Mouse (Mus musculus) kidney, postnatal 0 days (tissue): ENCODE data around the gene Pdcd6. TPM values are rescaled to one million over a fixed set of nuclear protein-coding genes. Genes with fewer than 3 reads are reported as not detected.

ENCODE experiments used
- ATAC-seq: fragments of 200-750 bp; cut with Nextera tagmentation; replicated peaks from 2 replicates; pipeline ENCODE4 v1.8.0; 2017; ENCODE audit warnings: low read depth, moderate number of reproducible peaks, moderate TSS enrichment, moderate library complexity; ENCODE audit not compliant: low FRiP score
- DNase-seq: peaks from one replicate; pipeline ENCODE4 v3.0.0-alpha.2; 2016; ENCODE audit warnings: low spot score
- H3K27ac ChIP-seq: fragments of 300-500 bp; sonication (generic); 2 replicates; pipeline ENCODE4 v1.5.1; 2014; ENCODE audit warnings: mild to moderate bottlenecking
- H3K27me3 ChIP-seq: fragments of 300-500 bp; sonication (generic); 2 replicates; pipeline ENCODE4 v1.6.1; 2014; ENCODE audit warnings: low read length, mixed read lengths; ENCODE audit not compliant: insufficient read depth
- H3K36me3 ChIP-seq: fragments of 300-500 bp; sonication (generic); 2 replicates; pipeline ENCODE4 v1.6.1; 2014; ENCODE audit warnings: low read length, mixed read lengths; ENCODE audit not compliant: insufficient read depth
- H3K4me1 ChIP-seq: fragments of 300-500 bp; sonication (generic); replicated peaks from 2 replicates; pipeline ENCODE4 v1.6.1; 2014; ENCODE audit warnings: antibody characterized with exemption, low read length, mixed read lengths; ENCODE audit not compliant: insufficient read depth
- H3K4me2 ChIP-seq: fragments of 300-500 bp; sonication (generic); 2 replicates; pipeline ENCODE4 v1.6.1; 2014; ENCODE audit warnings: mild to moderate bottlenecking, low read length, moderate library complexity, mixed read lengths
- H3K4me3 ChIP-seq: fragments of 300-500 bp; sonication (generic); replicated peaks from 2 replicates; pipeline ENCODE4 v1.5.1; 2014; ENCODE audit warnings: low read depth, low read length
- H3K9ac ChIP-seq: fragments of 300-500 bp; sonication (generic); 2 replicates; pipeline ENCODE4 v1.6.1; 2014; ENCODE audit warnings: low read depth, low read length
- H3K9me3 ChIP-seq: fragments of 300-500 bp; sonication (generic); replicated peaks from 2 replicates; pipeline ENCODE4 v1.6.1; 2016; ENCODE audit warnings: low read length, inconsistent platforms, mixed read lengths
- CTCF ChIP-seq: IDR thresholded peaks from 2 replicates; pipeline ENCODE4 v1.5.1; 2016; ENCODE audit warnings: antibody characterized with exemption, low read depth, mild to moderate bottlenecking, moderate library complexity
- WGBS: fragments of 180-500 bp; shearing (Covaris S2); extraction: QIAGEN DNeasy Blood & Tissue Kit; methylation state at CpG from one replicate; pipeline ENCODE4 v1.1.7; 2014; 5-methylcytosine and 5-hydroxymethylcytosine counted together
- polyA plus RNA-seq: library from polyadenylated mRNA; unstranded; fragments of >200 nt; fragmentation: Nextera tagmentation; extraction: Ambion mirVana; gene quantifications from 2 replicates; pipeline ENCODE4 v1.2.1, GENCODE M21; 2015

Pdcd6 gene
- polyA plus RNA-seq, 1 experiment from 2014 or later = 183 TPM

DNA sequence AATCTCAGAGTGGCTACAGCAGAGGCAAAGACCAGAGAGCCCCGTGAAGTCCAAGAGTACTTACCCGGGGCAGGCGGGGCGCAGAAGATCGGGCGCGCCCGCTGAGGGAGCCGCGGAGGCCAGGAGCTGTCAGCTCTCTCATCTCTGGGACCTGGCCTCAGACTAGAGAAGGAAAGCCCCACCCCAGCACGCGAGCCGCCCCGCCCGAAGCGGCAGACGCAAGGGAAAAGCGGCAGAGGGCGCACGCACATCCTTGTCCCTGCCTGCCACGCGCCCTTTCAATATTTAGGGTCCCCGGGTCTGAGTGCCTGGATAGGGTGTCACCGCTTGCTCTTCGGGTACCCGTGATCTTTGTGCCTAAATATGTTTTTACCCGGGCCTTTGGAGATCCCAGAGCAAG is 25.2 kb downstream of the Pdcd6 start, which contains the start of gene Ahrr:
Ahrr (minus strand) TSS at position 165 of the 400 bp plus-strand sequence.
- ATAC-seq = 0 out of 2 replicates have a peak, but pooled peaks have one; percentile 57
- Histone ChIP-seq H3K36me3 (no peaks in the 10 kb centered on the region), H3K9ac (no peak within 1 kb of the TSS), H3K27ac (no peak within 1 kb of the TSS), H3K4me3 (no peak within 1 kb of the TSS), H3K4me2 (peak within 1 kb of the TSS; percentile 54), H3K9me3 (no peaks in the 10 kb centered on the region), H3K27me3 (no peaks in the 10 kb centered on the region), H3K4me1 (no peaks in the 10 kb centered on the region)
- DNase-seq = peak; percentile 58
- under 1% methylated on average over 26 of the region's 27 CpGs for WGBS
- TF ChIP-seq CTCF = peak; percentile 54

DNA sequence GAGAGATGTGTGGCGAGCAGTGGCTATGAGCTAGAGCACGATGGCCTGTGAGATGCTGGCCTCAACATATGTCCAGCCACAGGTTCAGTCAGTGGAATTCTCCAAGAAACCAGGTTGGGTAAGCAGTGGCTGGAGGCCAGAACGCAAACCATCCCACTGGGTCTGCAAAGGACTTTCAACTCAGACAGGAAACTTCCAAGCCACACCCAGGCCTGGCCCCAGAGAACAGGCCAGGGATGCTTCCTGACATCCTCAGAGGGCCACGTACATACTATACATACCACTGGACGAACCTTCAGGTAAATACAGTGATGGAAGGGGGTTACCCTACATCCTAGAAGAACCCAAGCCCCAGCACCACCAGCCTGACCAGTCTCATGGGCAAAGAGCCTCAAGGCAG is 27.7 kb downstream of the Pdcd6 start:
- H3K4me1 ChIP-seq = no peaks in the 10 kb centered on the region
- H3K4me2 ChIP-seq = no peak overlapping the region
- no peak for ATAC-seq
- H3K36me3 ChIP-seq = no peaks in the 10 kb centered on the region
- no peaks in the 10 kb centered on the region for H3K27me3 ChIP-seq
- H3K27ac ChIP-seq = no peak overlapping the region
- H3K9ac ChIP-seq = no peak overlapping the region
- 82% methylated on average over 5 of the region's 5 CpGs for WGBS
- TF ChIP-seq CTCF = no peak
- no peak for DNase-seq
- H3K9me3 ChIP-seq = no peaks in the 10 kb centered on the region
- no peak overlapping the region for H3K4me3 ChIP-seq

DNA sequence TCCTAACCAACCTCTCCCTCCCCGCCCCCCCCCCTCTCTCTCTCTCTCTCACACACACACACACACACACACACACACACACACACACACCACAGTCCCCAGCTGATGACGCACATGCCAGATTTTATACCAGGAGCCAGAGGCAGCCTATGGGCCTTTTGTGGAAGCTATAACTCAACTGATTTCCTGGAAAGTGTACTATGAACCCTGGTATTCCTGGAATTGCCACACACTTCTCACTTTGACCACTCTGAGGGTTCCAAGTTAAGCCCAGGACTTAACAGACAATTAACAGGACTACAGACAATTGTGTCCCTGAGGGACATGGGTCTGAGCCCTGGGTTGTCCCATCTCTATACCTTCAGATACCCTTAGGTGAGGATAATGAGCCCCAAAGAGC is 35.1 kb downstream of the Pdcd6 start:
- TF ChIP-seq CTCF = no peak
- Histone ChIP-seq H3K4me3 (no peak overlapping the region), H3K27ac (no peak overlapping the region), H3K9me3 (no peaks in the 10 kb centered on the region), H3K36me3 (no peaks in the 10 kb centered on the region), H3K9ac (no peak overlapping the region), H3K27me3 (no peaks in the 10 kb centered on the region), H3K4me1 (no peaks in the 10 kb centered on the region), H3K4me2 (no peak overlapping the region)
- ATAC-seq = no peak
- WGBS = 63% methylated on average over 1 of the region's 2 CpGs
- peak; percentile 10 for DNase-seq

DNA sequence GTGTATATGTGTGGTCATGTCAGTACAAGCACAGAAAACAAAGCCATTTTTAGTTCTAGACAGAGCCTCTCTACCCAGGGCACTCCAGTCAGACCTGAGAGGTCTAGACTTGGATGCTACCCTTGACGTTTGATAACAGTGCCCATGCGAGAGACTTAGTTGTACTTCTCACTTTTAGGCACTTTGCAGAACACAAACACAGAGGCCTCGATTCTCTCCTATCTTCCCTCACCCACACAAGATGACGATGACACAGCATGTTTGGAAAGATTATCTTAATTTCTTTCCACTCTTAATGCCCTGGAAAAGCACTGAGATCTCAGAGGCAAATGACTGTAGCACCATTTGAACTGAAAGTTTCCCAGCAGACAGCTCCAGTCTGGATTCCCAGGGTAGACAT is 41.7 kb downstream of the Pdcd6 start:
- Histone ChIP-seq H3K4me2 (no peak overlapping the region), H3K27ac (no peak overlapping the region), H3K36me3 (no peaks in the 10 kb centered on the region), H3K4me1 (no peaks in the 10 kb centered on the region), H3K9me3 (no peaks in the 10 kb centered on the region), H3K27me3 (no peaks in the 10 kb centered on the region), H3K4me3 (no peak overlapping the region), H3K9ac (no peak overlapping the region)
- ATAC-seq (no peak), DNase-seq (no peak)
- 82% methylated on average over 4 of the region's 4 CpGs for WGBS
- no peak for TF ChIP-seq CTCF

DNA sequence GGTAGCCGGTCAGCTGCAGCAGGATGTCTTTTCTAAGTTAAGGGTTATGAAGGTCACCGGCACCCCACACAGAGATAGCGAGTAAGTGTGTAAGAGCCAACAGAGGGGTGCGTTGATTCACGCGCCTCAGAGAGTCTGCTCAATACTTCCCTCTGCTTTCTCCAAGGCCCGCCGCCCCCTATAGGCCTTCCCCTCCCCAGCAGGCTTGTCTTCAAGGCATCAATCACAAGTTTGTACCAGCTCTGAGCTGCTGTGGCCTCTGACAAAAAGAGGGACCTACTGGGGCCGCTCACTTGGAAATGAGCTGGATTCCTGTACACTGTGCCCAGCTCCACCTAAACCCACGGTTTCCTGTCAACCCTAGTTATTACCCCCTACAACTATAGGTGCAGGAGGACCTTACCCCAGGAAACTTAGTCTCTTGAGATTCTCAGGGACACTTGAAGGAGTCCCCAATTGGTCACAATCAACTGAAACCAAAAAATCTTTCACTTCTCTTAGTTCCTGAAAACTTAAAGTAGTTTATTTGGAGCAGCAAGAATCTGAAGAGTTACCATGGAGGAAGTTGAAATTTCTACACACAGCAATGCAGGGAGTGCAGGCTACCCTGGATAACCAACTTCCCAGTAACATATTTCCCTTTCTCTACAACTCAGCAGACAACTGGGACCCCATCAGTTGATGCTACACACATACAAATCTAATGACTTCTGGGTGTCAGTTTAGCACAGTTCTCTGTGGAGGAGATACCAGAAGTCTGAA is 57.0 kb downstream of the Pdcd6 start:
- WGBS = under 1% methylated on average over 10 of the region's 10 CpGs

DNA sequence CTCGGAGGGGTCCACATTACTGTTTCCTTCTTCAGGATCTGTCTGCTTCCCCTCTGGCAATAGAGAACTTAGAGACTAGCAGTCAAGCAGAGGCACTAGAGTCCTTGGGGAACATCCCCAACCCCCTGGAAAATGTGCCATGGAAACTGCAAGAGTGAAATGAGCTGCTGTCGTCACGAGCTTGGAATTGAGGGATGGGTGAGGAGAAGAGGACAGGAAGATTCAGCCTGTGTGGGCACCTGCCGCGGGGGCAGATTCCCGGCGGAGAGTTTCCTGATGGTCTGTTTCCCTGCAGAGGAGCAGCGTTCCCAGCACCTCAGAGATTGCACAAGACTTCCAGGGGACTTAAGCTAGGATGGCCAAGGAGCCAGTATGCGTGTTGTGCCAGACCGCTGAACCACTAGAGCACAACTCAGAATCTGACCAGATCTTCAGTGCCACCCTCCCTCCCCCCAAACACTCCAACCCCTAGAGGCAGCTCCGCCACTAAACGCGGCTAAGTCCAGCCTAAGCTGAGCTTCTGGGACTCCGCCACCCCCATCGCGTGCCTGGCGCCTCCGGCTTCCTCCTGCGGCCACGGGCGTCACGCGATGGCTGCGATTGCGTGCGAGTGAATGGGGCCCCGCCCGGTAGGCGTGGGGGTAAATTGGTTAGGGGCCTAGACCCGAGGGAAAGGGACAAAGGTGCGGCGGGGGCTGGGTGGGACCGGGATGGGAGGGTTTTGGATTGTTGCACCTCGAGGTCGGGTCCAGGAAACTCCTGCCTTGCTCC is 57.7 kb downstream of the Pdcd6 start:
- Histone ChIP-seq H3K4me1 (no peaks in the 10 kb centered on the region), H3K4me2 (peak overlapping the region; percentile 94), H3K9me3 (no peaks in the 10 kb centered on the region), H3K4me3 (peak overlapping the region; percentile 43), H3K36me3 (no peaks in the 10 kb centered on the region), H3K9ac (peak overlapping the region; percentile 60), H3K27me3 (no peaks in the 10 kb centered on the region), H3K27ac (no peak overlapping the region)
- TF ChIP-seq CTCF = no peak
- DNase-seq = peak; percentile 64
- 4% methylated on average over 35 of the region's 35 CpGs for WGBS
- ATAC-seq = peak; percentile 87

More for the DNA sequence above, 57.0 kb downstream of the Pdcd6 start:
- Histone ChIP-seq H3K4me3 (peak overlapping the region; percentile 43), H3K4me1 (no peaks in the 10 kb centered on the region), H3K27ac (no peak overlapping the region), H3K9me3 (no peaks in the 10 kb centered on the region), H3K4me2 (peak overlapping the region; percentile 94), H3K36me3 (no peaks in the 10 kb centered on the region), H3K27me3 (no peaks in the 10 kb centered on the region), H3K9ac (peak overlapping the region; percentile 60)
- peak; percentile 62 for TF ChIP-seq CTCF
- ATAC-seq (peak; percentile 84), DNase-seq (peak; percentile 68)

Other genes starting within 250 kb of the Pdcd6 start
- 10.3 and 10.8 TPM in 2 replicates for gene Slc9a3, start 196.1 kb downstream of the Pdcd6 start, polyA plus RNA-seq
- 59.2 and 61.2 TPM in 2 replicates for gene Exoc3, start 108.8 kb downstream of the Pdcd6 start, polyA plus RNA-seq
- gene Ahrr, start 25.2 kb downstream of the Pdcd6 start, polyA plus RNA-seq = 0.45 and 0.46 TPM in 2 replicates
- 305 and 346 TPM in 2 replicates for gene Sdha, start 32.7 kb upstream of the Pdcd6 start, polyA plus RNA-seq
- gene Ccdc127, start 32.7 kb upstream of the Pdcd6 start, polyA plus RNA-seq = 42.7 and 44.1 TPM in 2 replicates
- not detected in 2 replicates for gene Lrrc14b, start 46.4 kb upstream of the Pdcd6 start, polyA plus RNA-seq
- gene Zfp72, start 73.3 kb upstream of the Pdcd6 start, polyA plus RNA-seq = 6.6 and 7.1 TPM in 2 replicates
- 185 and 186 TPM in 2 replicates for gene Ftl1-ps1, start 82.1 kb upstream of the Pdcd6 start, polyA plus RNA-seq
- gene Zfp825, start 176.4 kb upstream of the Pdcd6 start, polyA plus RNA-seq = 18.7 and 21.6 TPM in 2 replicates